Mouse (Mus musculus) hindlimb bud, embryonic 11.5 days (tissue): ENCODE measurements around the gene Lrrc27.

Experiments used
- DNase-seq: peaks from one replicate; pipeline ENCODE4 v3.0.0-alpha.2; 2012; ENCODE audit warnings: low read depth, low spot score; ENCODE audit errors: extremely low spot score

The Lrrc27 gene

DNA sequence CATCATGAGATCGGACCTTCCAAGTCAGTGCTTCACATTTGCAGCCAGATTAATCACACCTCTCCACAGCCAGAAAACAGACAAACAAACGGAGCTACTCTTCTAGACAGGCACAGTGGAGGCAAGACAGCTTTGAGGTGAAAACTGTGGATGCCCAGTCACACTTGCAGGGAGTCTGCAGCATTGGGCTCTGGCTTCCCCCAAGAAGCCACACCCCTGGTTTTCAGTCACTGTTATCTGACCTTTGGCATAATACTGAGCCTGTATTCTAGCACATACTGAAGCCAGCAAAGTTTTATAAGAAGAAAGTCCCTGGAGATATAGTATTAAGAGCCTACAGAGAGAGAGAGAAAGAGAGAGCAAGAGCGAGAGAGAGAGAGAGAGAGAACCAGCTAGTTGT, 26.6 kb downstream of the Lrrc27 start:
- DNase-seq: no peak

GRCm38 (mm10) chr7:139246086-139246485, 33.3 kb downstream of the Lrrc27 start:
- no peak for DNase-seq

- no peak for DNase-seq
These were observed 34.4 kb downstream of the Lrrc27 start for GRCm38 (mm10) chr7:139246931-139247880.

DNA sequence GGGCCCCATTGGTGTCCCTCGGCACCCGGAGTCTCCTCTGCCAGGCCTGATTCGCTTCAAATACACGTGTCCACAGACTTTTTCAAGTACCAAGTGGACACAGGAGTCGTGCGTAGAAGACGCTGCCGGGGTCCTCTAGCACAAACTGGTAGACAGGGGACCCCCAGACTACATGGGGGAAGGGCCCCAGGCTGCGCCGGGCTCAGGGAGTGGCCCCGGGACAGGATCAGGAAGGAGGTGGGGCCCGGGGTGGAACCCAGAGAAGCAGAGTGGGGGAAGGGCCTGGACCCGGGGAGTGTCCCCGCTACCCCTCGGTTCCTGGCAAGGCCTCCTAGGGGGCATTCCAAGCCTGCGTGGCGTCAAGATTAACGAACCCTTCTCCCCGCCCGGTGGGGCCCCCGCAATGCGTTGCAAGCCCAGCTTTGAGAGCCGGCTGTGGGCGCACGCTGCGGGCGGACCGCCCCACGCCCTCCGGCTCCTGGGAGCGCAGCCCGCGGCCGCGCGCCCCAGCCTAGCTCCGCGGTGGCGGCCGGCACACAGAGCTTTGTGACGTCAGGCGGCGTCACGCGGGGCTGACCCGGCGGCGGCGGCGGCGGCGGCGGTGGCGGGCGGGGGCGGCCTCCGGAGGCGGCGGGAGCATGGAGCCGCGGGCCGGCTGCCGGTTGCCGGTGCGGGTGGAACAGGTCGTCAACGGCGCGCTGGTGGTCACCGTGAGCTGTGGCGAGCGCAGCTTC, 35.3 kb downstream of the Lrrc27 start, which contains the start of gene Pwwp2b:
Gene Pwwp2b (plus strand): TSS at position 602 of the 734 bp plus-strand sequence.
- DNase-seq: no peak

- no peak for DNase-seq
These were observed 36.0 kb downstream of the Lrrc27 start for GRCm38 (mm10) chr7:139248615-139249405.

DNA sequence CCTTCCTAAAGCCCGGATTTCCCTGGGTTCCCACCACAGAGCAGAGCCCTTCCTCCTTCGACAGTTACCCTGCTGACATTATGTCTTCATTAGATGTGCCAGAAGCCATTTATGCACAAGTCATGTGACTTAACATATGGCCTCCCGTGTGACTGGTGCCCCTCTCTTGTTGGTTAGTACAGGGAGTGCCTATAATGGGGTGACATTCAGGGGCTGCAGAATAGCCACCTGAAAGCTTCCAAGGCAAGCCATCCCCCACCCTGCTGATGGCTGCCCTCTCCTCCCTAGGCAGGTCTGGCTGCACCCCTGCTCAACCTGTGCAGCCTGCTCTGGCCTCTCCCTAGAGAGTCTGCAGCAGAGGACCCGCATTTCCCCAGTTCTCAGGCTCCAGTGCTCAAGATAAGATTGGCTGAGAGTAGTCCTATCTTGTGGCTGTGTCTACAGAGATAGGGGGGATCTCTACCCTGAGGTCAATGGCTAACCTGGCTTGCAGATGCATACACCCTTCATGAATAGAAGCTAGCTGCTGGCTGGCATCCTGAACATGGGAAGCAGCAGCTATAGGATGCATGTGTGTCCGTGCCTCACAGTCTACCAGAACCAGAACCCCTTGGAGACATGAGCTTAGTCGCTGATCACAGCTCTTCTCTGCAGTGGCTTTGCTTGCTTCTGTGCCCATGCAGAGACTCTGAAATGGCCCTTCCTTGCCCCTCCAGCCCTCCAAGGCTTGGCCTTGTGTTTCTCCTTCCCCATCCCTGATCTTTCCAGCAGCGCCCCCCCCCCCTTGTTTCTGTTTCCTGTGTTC, 36.8 kb downstream of the Lrrc27 start:
- no peak for DNase-seq

DNA sequence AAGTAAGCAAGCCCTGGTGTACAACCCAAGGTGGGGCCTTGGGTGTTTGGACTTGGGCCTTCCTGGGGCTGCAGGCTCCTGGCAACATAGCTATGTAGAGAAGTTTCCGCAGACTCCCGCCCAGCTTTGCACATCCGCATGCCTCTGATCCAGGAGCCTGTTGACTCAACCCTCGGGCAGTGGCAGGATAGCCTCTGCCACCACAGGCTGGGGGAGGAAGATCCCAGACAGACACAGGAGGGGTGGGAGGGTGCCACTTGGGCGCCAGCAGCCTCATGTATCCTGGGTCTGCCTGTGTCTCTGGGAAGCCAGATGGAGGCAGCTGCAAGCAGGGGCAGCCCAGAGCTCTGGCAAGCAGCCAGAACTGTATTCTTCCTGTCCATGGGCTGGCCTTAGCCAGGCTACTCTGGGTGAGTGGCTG, 39.1 kb downstream of the Lrrc27 start:
- no peak for DNase-seq

DNA sequence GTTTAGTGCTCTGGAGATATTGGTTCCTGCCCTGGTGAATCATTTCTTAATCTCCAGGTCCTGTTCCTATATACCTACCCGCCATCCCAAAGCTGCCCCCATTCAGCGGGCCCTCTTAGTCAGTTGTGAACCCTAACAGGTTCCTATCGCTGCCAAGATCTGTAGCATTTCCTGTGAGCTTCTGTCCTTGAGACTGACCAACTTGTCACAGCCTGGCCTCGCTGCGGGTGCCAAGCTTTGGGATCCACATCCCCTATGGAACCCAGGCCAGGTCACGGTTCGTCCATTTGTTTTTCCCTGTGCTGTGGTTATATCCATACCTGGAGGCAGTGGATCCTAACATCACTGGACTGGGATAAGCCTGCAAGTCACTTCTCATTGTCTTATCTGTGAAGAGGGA, 39.8 kb downstream of the Lrrc27 start:
- no peak for DNase-seq

DNA sequence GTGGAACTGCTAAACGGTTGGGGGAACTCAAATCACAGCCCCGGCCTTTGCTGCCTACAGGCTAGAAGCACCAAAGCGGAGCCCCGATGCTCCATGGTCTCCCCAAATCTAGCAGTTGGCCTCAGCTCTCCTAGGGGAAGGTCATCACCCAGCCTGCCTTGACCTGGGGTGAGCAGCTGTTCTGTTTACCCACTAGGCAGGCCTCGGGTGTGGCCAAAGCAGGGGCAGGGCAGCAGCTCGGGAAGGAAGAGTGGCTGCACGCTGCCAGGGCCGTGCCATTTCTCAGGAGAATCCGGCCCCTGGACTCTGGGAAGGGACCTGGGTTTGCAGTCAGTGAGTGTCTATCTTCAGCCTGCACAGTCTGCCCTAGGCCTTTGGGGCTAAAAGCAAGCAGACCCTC, 40.2 kb downstream of the Lrrc27 start:
- no peak for DNase-seq

- DNase-seq: no peak
These were observed 40.7 kb downstream of the Lrrc27 start for GRCm38 (mm10) chr7:139253462-139253861.

GRCm38 (mm10) chr7:139254626-139255025, 41.8 kb downstream of the Lrrc27 start:
- DNase-seq: no peak

DNA sequence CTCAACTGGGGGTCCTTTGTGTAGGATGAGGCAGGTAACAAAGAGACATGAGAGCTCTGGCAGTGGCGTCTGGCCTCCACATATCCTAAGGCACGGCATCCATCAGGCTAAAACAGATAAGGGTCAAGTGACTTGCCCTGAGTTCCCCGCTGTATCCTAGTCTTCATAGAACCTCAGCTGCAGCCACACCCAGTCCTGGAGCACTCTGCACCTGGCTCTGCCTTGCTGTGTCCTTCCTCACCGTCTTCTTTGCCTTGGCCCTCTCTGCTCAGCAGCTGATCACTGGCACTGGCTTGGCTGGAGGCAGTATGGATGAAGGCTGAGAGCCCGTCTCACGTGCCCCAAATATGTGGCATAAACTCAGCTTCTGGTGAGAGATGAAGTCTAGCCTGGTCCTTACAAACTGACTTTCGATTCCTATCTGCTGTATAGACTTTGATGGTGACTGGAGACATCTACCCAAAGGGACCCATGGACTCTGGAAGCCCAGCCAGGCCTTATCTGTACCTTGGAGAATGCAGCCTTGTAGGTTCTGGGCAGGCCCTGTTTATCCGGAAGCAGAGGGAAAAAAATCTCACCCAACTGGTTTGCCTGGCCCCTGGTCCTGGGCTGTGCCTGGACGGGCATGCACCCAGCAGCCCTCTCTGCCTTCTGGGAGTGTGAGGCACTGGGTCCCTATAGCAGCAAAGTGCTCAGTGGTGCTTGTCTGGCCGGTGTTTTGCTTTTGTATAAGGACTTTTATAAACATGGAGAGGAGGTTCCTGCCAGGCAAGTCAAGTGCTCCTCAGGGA, 45.2 kb downstream of the Lrrc27 start:
- DNase-seq: no peak

- DNase-seq: no peak
These were observed 51.5 kb downstream of the Lrrc27 start for GRCm38 (mm10) chr7:139264337-139264736.

- no peak for DNase-seq
These were observed 52.8 kb downstream of the Lrrc27 start for GRCm38 (mm10) chr7:139265634-139266033.

- DNase-seq: no peak
These were observed 53.6 kb downstream of the Lrrc27 start for GRCm38 (mm10) chr7:139266431-139266830.

GRCm38 (mm10) chr7:139266886-139267870, 54.4 kb downstream of the Lrrc27 start:
- DNase-seq: no peak

- DNase-seq: no peak
These were observed 58.0 kb downstream of the Lrrc27 start for GRCm38 (mm10) chr7:139270738-139271137.

DNA sequence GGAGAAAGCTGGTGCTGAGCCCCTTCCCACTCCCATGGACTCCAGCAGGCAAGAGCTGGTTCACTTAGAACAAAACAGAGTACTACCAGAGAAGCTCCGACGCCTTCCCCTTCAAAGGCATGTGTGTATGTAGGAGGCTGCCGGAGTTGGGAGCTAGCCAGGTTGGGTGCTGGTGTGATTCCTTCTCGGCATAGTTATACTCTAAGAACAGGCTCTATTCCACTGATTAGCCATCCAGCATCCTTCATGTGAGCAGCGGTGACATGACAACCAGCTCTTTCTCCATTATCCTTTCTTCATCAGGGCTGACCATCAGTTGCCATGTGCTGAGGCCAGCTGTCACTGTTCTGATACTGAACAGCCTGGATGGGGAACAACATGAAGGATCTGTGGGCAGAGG, 59.1 kb downstream of the Lrrc27 start:
- no peak for DNase-seq
